Mouse (Mus musculus): ENCODE measurements around the gene Flnc. TPM values are rescaled to one million over a fixed set of nuclear protein-coding genes. Genes with fewer than 3 reads are reported as not detected.

Flnc gene
- polyA plus RNA-seq, 1 experiment from 2014 or later = 94.6 TPM

DNA sequence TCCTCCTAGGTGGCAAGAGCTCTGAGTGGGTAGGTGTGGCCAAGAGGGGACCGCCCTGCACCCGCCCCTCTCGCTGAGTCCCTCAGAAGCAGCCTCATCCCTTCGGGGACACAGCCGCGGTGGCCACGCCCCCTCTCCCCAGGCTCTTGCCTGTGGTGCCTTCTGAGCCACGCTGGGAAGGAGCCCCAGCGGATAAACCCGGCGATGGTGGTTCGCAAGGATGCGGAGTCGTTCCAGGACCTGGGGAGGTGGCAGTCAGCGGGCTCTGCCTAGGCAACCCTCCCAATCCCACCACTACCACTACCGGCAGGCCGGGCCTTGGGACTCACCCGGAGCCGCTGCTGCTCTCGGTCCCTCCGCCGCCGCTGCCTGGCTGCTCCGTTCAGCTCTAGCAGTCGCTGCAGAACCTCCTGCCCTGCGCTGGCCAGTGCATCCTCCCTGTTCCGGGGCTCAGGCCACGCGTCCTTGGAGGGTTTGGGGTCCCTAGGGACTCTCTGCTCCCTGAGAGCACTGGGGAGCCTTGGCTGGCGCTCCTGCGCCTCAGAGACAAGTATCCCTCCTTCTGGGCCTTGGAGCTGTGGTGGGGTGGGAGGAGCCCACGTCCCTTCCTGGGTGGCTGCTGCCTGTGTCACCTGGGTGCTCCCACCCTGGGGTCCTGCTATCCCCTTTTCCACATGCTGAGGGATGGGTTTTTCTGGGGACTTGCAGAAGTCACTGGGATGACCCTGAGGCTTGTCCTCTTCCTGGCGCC lies 41.1 kb downstream of the Flnc start:
- ChIA-PET CTCF (no interaction called here), POLR2A (no interaction called here)
- no peak for TF ChIP-seq CTCF (IDR thresholded peaks at IDR 0.05)
- DNase-seq (ENCODE audit: low read depth, low spot score) = no peak
- ATAC-seq = no peak
- no peaks in the 10 kb centered on the region for H3K27me3 ChIP-seq
- in situ Hi-C loops (cut with MboI; ENCODE audit: low pct_unique_long_range_greater_than_20kb) = no loop called here

DNA sequence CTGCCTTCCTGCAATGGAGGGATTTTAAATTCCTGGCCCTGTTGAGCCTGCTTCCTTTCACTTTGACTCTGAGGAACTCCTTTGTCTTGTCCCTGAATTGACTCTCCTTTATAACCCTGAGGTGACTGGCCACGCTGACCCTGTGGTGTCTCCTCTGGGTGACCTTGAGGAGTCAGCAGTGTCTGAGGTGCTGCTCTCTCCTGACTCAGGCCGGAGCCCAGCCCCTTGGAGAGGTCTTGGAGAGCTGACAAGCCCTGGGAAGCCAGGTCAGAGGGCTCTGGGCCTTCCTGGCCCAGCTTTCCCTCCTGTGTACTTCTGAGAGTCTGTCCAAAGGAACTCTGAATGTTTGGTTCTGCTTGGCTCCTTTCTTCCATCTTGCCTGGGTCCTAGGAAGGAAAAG lies 41.7 kb downstream of the Flnc start:
- DNase-seq (ENCODE audit: low read depth, low spot score) (no peak), ATAC-seq (no peak)
- H3K27me3 ChIP-seq = no peaks in the 10 kb centered on the region
- ChIA-PET CTCF (interaction anchor here (1.0 kb wide), 1 partner anchor 9 kb away, joined by 3 read pairs; no protein-coding TSS in a partner anchor), POLR2A (no interaction called here)
- TF ChIP-seq CTCF (IDR thresholded peaks at IDR 0.05) = no peak
- in situ Hi-C loops (cut with MboI; ENCODE audit: low pct_unique_long_range_greater_than_20kb) = no loop called here

DNA sequence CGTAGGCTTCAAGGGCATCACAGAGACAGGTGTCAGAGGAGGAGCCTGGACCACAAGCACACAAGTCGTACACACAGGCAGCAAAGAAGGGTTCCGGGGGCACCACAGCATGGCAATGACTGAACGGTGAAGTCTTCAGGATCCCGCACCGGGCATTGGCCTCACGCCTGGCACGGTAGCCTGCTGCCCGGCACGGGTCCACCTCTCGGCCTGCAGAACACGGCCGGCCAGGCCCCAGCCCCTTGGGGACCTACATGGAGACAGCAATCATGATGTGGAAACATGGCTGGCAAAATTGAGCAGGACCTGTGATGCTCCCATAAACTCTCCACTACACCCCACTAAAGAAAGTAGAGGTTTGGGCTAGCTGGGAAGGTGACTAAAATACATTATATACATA lies 49.6 kb downstream of the Flnc start:
- H3K27me3 ChIP-seq = peaks cover 3% of the 10 kb centered on the region
- DNase-seq (ENCODE audit: low read depth, low spot score) (no peak), ATAC-seq (no peak)
- POLR2A ChIA-PET = interaction anchor here (0.6 kb wide), 1 partner anchor 251 kb away, joined by 3 read pairs; no protein-coding TSS in a partner anchor
- CTCF ChIA-PET = no interaction called here
- in situ Hi-C loops (cut with MboI; ENCODE audit: low pct_unique_long_range_greater_than_20kb) = loop anchor here (5.0 kb wide), 1 partner anchor 90 kb away; no protein-coding TSS in a partner anchor
- TF ChIP-seq CTCF (IDR thresholded peaks at IDR 0.05) = no peak

DNA sequence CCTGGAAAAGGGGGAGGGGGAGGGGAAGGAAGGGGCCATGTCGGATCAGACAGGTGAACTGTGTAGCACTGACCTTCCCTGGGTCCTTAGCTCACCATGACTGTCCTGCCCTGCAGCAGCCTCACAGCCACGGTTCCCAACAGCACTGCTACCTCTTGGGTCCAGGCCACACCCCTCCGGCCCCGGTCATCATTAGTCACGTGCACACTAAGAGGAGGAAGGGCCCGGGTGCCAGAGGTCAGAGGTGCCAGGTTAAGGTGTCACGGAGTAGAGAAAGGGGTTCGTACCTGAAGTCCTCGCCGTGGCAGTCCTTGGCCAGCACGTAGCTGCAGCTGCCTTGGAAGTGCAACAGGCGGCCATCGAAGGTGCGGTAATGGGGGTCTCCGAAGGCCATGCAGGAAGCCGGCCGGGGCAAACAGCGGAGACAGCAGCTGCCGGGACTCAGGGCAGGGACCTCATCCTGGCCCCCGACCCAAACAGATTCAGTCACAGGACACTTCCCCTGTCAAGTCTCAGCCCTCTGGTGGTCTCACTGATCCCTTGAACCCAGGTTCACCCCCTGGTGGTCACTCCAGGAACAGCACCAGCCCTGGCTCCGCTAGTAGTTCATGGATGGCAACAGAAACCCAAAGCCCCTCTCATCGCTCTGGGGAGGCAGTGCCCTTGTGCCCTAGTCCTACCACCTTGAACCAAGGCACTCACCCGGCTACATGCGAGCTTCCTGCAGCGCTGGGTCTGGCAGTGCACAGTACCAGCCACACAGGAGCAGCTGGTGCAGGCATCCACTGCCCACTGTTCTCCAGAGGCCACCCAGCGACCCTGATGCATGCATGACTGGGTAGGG lies 51.9 kb downstream of the Flnc start:
- DNase-seq (ENCODE audit: low read depth, low spot score) (no peak), ATAC-seq (no peak)
- POLR2A ChIA-PET = interaction anchor here (0.7 to 1.2 kb wide), 2 partner anchors 17 to 129 kb away, joined by 3 to 4 read pairs; partner anchors contain the start of gene Atp6v1f
- in situ Hi-C loops (cut with MboI; ENCODE audit: low pct_unique_long_range_greater_than_20kb) = loop anchor here (5.0 kb wide), 1 partner anchor 93 kb away; no protein-coding TSS in a partner anchor
- peaks cover 6% of the 10 kb centered on the region for H3K27me3 ChIP-seq
- TF ChIP-seq CTCF (IDR thresholded peaks at IDR 0.05) = no peak
- CTCF ChIA-PET = interaction anchor here (1.0 to 1.4 kb wide), 2 partner anchors 8 to 10 kb away, joined by 3 read pairs; no protein-coding TSS in a partner anchor

DNA sequence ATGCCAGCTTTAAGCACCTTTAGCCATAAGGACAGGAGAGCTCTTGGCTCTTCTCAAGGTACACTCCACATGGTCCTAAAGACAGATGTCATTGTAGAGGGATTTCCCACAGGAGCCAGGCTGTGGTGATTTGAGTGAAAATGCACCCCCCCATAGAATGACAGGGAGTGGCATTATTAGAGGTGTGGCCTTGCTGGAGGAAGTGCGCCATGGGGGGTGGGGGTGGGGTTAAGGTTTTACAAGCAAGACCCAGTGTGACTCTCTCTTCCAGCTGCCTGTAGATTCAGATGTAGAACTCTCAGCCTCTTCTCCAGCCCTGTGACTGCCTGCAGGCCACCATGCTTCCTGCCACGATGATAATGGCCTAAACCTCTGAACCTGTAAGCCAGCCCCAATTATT lies 52.9 kb downstream of the Flnc start:
- DNase-seq (ENCODE audit: low read depth, low spot score) = no peak
- ATAC-seq = no peak
- ChIA-PET POLR2A (interaction anchor here (1.2 kb wide), 1 partner anchor 18 kb away, joined by 4 read pairs; the partner anchor contains the start of gene Atp6v1f), CTCF (interaction anchor here (0.8 to 1.0 kb wide), 2 partner anchors 9 to 115 kb away, joined by 3 read pairs; no protein-coding TSS in a partner anchor)
- H3K27me3 ChIP-seq = peaks cover 7% of the 10 kb centered on the region
- in situ Hi-C loops (cut with MboI; ENCODE audit: low pct_unique_long_range_greater_than_20kb) = no loop called here
- TF ChIP-seq CTCF (IDR thresholded peaks at IDR 0.05) = no peak

DNA sequence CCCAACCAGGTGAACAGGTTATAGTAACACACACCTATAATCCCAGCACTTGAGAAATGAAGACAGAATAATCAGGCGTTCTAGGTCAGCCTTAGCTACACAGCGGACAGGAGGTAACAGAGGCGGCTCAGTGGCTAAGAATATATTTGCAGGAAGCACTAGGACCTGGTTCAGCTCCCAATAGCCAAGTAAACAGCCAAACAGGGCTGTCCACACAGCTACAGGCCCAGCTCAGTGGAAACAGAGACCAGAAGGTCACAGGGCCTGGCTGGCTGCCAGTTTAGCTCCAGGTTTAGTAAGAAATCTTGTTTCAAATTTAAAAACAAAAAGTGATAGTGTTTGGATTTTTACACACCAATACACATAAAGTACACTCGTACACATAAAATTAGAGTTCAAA lies 61.0 kb downstream of the Flnc start:
- DNase-seq (ENCODE audit: low read depth, low spot score) = no peak
- ATAC-seq = no peak
- TF ChIP-seq CTCF (IDR thresholded peaks at IDR 0.05) = no peak
- in situ Hi-C loops (cut with MboI; ENCODE audit: low pct_unique_long_range_greater_than_20kb) = no loop called here
- ChIA-PET CTCF (no interaction called here), POLR2A (no interaction called here)
- peaks cover 21% of the 10 kb centered on the region for H3K27me3 ChIP-seq

DNA sequence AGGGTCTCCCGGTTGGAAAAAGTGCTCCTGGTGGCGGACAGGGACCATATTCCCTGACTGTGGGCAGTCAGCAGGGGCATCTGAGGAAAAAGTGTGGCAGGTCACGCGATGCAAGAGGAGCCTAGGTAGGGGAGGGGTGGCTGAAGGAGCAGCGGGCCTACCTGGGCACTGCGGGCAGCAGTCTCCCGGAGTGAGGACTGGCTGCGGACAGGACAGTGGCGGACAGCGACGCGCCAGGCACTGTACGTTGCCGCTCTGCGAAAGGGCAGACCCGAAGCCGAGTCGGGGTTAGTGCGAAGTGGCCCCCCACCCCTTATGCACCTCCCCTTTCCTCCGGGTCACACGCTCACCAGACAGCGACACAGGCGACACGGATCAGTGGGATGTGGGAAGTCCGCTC lies 63.2 kb downstream of the Flnc start:
- DNase-seq (ENCODE audit: low read depth, low spot score) (no peak), ATAC-seq (no peak)
- ChIA-PET POLR2A (no interaction called here), CTCF (no interaction called here)
- H3K27me3 ChIP-seq = peaks cover 17% of the 10 kb centered on the region
- TF ChIP-seq CTCF (IDR thresholded peaks at IDR 0.05) = no peak
- in situ Hi-C loops (cut with MboI; ENCODE audit: low pct_unique_long_range_greater_than_20kb) = no loop called here

DNA sequence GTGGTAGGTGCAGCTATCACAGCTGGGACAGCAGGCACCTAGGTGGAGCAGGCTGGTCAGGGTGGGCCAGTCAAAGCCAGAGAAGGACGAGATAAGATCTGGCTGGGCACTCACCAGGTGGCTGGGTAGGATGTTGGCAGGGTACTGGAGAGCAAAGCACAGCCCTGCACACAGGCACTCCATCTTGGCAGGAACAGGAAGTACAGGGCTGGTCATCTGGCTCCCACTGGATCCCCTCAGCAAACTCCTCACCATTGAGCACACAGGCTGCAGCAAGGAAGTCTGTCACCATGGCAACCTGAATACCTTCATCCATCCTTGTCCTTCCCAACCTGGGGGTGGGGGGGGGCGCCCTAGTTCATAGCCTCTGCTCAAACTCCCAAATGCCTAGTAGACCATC lies 64.7 kb downstream of the Flnc start:
- ChIA-PET POLR2A (no interaction called here), CTCF (no interaction called here)
- TF ChIP-seq CTCF (IDR thresholded peaks at IDR 0.05) = no peak
- DNase-seq (ENCODE audit: low read depth, low spot score) (no peak), ATAC-seq (no peak)
- H3K27me3 ChIP-seq = peaks cover 17% of the 10 kb centered on the region
- in situ Hi-C loops (cut with MboI; ENCODE audit: low pct_unique_long_range_greater_than_20kb) = no loop called here

DNA sequence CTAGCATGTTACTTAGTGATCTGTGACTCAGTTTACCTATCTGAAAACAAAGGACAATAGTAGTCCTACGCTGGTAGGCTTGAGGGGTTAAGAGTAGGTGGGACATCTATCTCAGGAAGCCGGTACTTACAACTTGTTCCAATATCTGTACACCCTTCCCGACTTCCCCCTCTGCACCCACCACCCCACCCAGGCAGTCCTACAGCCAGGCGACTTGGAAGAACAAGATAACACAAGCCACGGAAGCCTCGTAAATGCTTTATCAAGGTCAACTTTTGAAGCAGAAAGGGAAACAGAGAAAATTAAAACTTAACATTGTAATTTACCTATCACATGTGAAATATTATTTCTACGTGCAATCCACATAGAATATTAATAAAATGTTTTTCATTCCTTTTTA lies 67.1 kb downstream of the Flnc start:
- in situ Hi-C loops (cut with MboI; ENCODE audit: low pct_unique_long_range_greater_than_20kb) = no loop called here
- ChIA-PET CTCF (no interaction called here), POLR2A (no interaction called here)
- TF ChIP-seq CTCF (IDR thresholded peaks at IDR 0.05) = no peak
- no peak for DNase-seq (ENCODE audit: low read depth, low spot score)
- no peak for ATAC-seq
- peaks cover 23% of the 10 kb centered on the region for H3K27me3 ChIP-seq

DNA sequence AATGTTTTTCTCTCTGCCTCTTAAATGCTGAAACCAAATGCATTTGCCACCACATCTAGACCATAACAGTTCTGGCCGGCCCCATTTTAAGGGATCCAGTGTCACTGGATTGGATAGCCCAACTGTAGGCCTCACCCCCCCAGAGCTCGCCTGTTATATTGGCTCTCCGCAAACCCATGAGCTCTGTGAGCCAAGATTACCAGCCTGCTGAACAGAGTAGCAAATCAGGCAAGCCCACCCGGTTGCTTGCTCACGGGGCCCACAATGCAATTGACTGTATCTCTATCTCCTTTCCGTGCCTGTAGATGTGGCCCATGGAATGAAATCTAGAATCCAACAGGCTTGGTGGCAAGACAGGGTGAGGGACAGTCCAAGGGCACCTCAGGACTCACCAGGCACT lies 67.8 kb downstream of the Flnc start:
- TF ChIP-seq CTCF (IDR thresholded peaks at IDR 0.05) = no peak
- no peak for ATAC-seq
- ChIA-PET CTCF (no interaction called here), POLR2A (no interaction called here)
- no peak for DNase-seq (ENCODE audit: low read depth, low spot score)
- in situ Hi-C loops (cut with MboI; ENCODE audit: low pct_unique_long_range_greater_than_20kb) = no loop called here
- peaks cover 27% of the 10 kb centered on the region for H3K27me3 ChIP-seq

DNA sequence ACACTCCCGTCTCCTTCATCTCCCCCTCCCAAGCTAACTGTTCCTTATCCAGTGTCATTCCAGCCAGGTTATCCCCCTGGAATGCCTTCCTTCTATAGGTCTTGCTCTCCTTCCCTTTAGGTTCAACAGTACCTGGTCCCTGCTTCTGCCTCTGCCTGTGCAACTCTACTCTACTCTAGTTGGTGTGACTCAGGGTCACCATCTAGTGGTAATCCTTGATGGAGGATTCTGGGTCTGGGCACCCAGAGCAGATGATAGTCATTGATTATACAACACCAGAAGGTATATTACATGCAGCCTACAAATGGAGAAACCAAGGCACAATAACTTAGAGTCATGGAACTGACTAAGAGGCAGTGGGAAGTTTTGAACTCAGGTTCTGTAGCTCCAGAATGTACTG lies 68.5 kb downstream of the Flnc start:
- in situ Hi-C loops (cut with MboI; ENCODE audit: low pct_unique_long_range_greater_than_20kb) = no loop called here
- H3K27me3 ChIP-seq = peaks cover 25% of the 10 kb centered on the region
- ATAC-seq (no peak), DNase-seq (ENCODE audit: low read depth, low spot score) (no peak)
- CTCF ChIA-PET = no interaction called here
- TF ChIP-seq CTCF (IDR thresholded peaks at IDR 0.05) = no peak
- POLR2A ChIA-PET = no interaction called here

All from Patski (cell line).